In genomic region chr11:119054351-119055345, GRCm38 (mm10) we compare ENCODE assay signal across 9 mouse cellular contexts. TPM values are rescaled to one million over a fixed set of nuclear protein-coding genes. Genes with fewer than 3 reads are reported as not detected.
A peak's percentile ranks its signal among the peaks of the same experiment; 100 is the strongest.
DNase-seq lines count a peak whose midpoint lies in the region; ATAC-seq and TF ChIP-seq lines count a peak whose summit lies in the region.
"Had no signal": no experiment of that assay in that cellular context is flagged by ENCODE, and none has a peak within 500 bp of the region (broad histone marks: within the 10 kb centered on the region; RNA-seq: fewer than 3 reads in every experiment).

No protein-coding gene starts in this region.

- no peak for ATAC-seq in heart, embryonic 15.5 days (replicated peaks; ENCODE audit: insufficient number of reproducible peaks, insufficient read depth, low FRiP score, low read depth)

- 0 out of 2 replicates have a peak overlapping the region, but pooled peaks have one; percentile 85 for H3K9ac ChIP-seq in heart, embryonic 15.5 days
- H3K9ac ChIP-seq: liver, embryonic 13.5 days had no signal

- no peaks in the 10 kb centered on the region for H3K9me3 ChIP-seq in heart, embryonic 15.5 days (replicated peaks)
- H3K9me3 ChIP-seq: liver, embryonic 13.5 days had no signal

- H3K4me2 ChIP-seq in heart, embryonic 15.5 days: peak overlapping the region; percentile 97
- H3K4me2 ChIP-seq in myocyte (ENCODE audit: low read depth): peak overlapping the region; percentile 93

- H3K27me3 ChIP-seq in heart, embryonic 15.5 days: peaks cover 77% of the 10 kb centered on the region
- H3K27me3 ChIP-seq in myocyte (ENCODE audit: control insufficient read depth, insufficient read depth, insufficient read length): peaks cover 24% of the 10 kb centered on the region

- no peak overlapping the region for H3ac ChIP-seq in myocyte (ENCODE audit: control insufficient read depth, insufficient read length)

- no peak for TF ChIP-seq POLR2A in myocyte (IDR thresholded peaks at IDR 0.05; ENCODE audit: insufficient read length, low read depth)

- H3K27ac ChIP-seq in brown adipose tissue, adult 24 weeks (replicated peaks; ENCODE audit: low read depth, low read length): no peak overlapping the region
- no peak overlapping the region for H3K27ac ChIP-seq in heart, embryonic 15.5 days
- H3K27ac ChIP-seq: liver, embryonic 13.5 days had no signal

- DNase-seq in layer of hippocampus, postnatal 10 days (ENCODE audit: low spot score in 2 of 2): peak; percentile 56 to 57
- DNase-seq in layer of hippocampus, adult 8-10 months (ENCODE audit: low spot score in 2 of 2): no peak
- peak; percentile 42 to 66 for DNase-seq in kidney, postnatal 4 days
- no peak for DNase-seq in ovary, adult 18-20 months (ENCODE audit: low spot score)
- DNase-seq in gastrocnemius, postnatal 25 days: no peak
- DNase-seq: liver, embryonic 13.5 days had no signal

- H3K4me1 ChIP-seq in brown adipose tissue, adult 24 weeks (ENCODE audit: control insufficient read depth, insufficient read depth, insufficient read length, low read length): peaks cover 11% of the 10 kb centered on the region
- H3K4me1 ChIP-seq in heart, embryonic 15.5 days (replicated peaks): peaks cover 68% of the 10 kb centered on the region

- no peaks in the 10 kb centered on the region for H3K79me2 ChIP-seq in myocyte (ENCODE audit: control insufficient read depth, insufficient read depth)

- WGBS in heart, embryonic 15.5 days: 4% methylated on average over 47 of the region's 47 CpGs

- H3K36me3 ChIP-seq in heart, embryonic 15.5 days: no peaks in the 10 kb centered on the region
- H3K36me3 ChIP-seq in myocyte (ENCODE audit: control insufficient read depth, insufficient read depth): no peaks in the 10 kb centered on the region
- H3K36me3 ChIP-seq: liver, embryonic 13.5 days had no signal

- H3K4me3 ChIP-seq in brown adipose tissue, adult 24 weeks (ENCODE audit: insufficient read depth, low read depth, low read length): 0 out of 2 replicates have a peak overlapping the region, but pooled peaks have one; percentile 0
- H3K4me3 ChIP-seq in heart, embryonic 15.5 days: peak overlapping the region; percentile 67
- H3K4me3 ChIP-seq in myocyte: no peak overlapping the region

TF ChIP-seq in myocyte, 11 proteins besides CTCF, POLR2A, EP300 and RAD21:
- TF ChIP-seq E2F4 (IDR thresholded peaks at IDR 0.05; ENCODE audit: insufficient read depth) (no peak), TCF3 (IDR thresholded peaks at IDR 0.05; ENCODE audit: insufficient read length, low read depth) (no peak), USF1 (IDR thresholded peaks at IDR 0.05; ENCODE audit: low read depth) (no peak), MYOD1 (IDR thresholded peaks at IDR 0.05; ENCODE audit: control insufficient read depth in 1 of 3, insufficient read length in 2 of 3, low read depth in 2 of 3) (no peak), MYOG (IDR thresholded peaks at IDR 0.05; ENCODE audit: control insufficient read depth in 1 of 3, insufficient read depth in 1 of 3, insufficient read length in 2 of 3, low read depth in 2 of 3) (no peak), CEBPB (IDR thresholded peaks at IDR 0.05; ENCODE audit: insufficient read depth, poor library complexity, severe bottlenecking) (no peak), MAX (IDR thresholded peaks at IDR 0.05; ENCODE audit: low read depth) (no peak), SRF (IDR thresholded peaks at IDR 0.05; ENCODE audit: control insufficient read depth, insufficient read length, low read depth) (no peak), POLR2AphosphoS2 (IDR thresholded peaks at IDR 0.05; ENCODE audit: insufficient read length, low read depth) (no peak), TCF12 (IDR thresholded peaks at IDR 0.05; ENCODE audit: insufficient read depth, poor library complexity, severe bottlenecking) (no peak), REST (IDR thresholded peaks at IDR 0.05; ENCODE audit: insufficient read depth, insufficient read length) (no peak)

RNA-seq across cellular contexts. Expression of gene Cbx8, which starts 13.9 kb away (rescaled TPM):
- total RNA-seq in layer of hippocampus, postnatal 10 days (2021): 10 to 100 TPM; 12.4 to 13.1 TPM
- 10 to 100 TPM in 2 of 4 experiments, 1 to 10 TPM in 2; 6.9 to 11.9 (median 9.6) TPM for total RNA-seq in layer of hippocampus, adult 8-10 months (2022)
- 4.7 and 9.1 TPM in 2 replicates for polyA plus RNA-seq in brown adipose tissue, adult 24 weeks (2012; ENCODE audit: insufficient read depth, insufficient read length, missing spikeins)
- 7.5 and 9.5 TPM in 2 replicates for polyA plus RNA-seq in heart, embryonic 15.5 days (2015; fragmentation: Nextera tagmentation; extraction: Ambion mirVana)
- polyA plus RNA-seq in myocyte (2012; fragmentation: generic; extraction: Trizol): 4.9 TPM
- total RNA-seq in gastrocnemius, postnatal 25 days (2021): 1 to 10 TPM; 1.4 to 1.8 TPM

RNA-seq across cellular contexts. Expression of gene Cbx4, which starts 31.4 kb away (rescaled TPM):
- total RNA-seq in layer of hippocampus, postnatal 10 days (2021): 10 to 100 TPM; 49.2 to 51.2 TPM
- total RNA-seq in layer of hippocampus, adult 8-10 months (2022): 10 to 100 TPM; 40.7 to 47.2 (median 44.0) TPM
- 37.3 and 37.4 TPM in 2 replicates for polyA plus RNA-seq in brown adipose tissue, adult 24 weeks (2012; ENCODE audit: insufficient read depth, insufficient read length, missing spikeins)
- polyA plus RNA-seq in heart, embryonic 15.5 days (2015; fragmentation: Nextera tagmentation; extraction: Ambion mirVana): 9.3 and 11.6 TPM in 2 replicates
- polyA plus RNA-seq in myocyte (2012; fragmentation: generic; extraction: Trizol): 29.9 TPM
- 1 to 10 TPM; 2.4 to 3.5 TPM for total RNA-seq in gastrocnemius, postnatal 25 days (2021)

RNA-seq across cellular contexts. Expression of gene Cbx2, which starts 31.9 kb away (rescaled TPM):
- 1 to 10 TPM; 4.7 to 5.0 TPM for total RNA-seq in layer of hippocampus, postnatal 10 days (2021)
- 1 to 10 TPM; 1.7 to 3.9 (median 2.4) TPM for total RNA-seq in layer of hippocampus, adult 8-10 months (2022)
- polyA plus RNA-seq in brown adipose tissue, adult 24 weeks (2012; ENCODE audit: insufficient read depth, insufficient read length, missing spikeins): 0.91 and 1.1 TPM in 2 replicates
- polyA plus RNA-seq in heart, embryonic 15.5 days (2015; fragmentation: Nextera tagmentation; extraction: Ambion mirVana): 11.6 and 18.0 TPM in 2 replicates
- 10.2 TPM for polyA plus RNA-seq in myocyte (2012; fragmentation: generic; extraction: Trizol)
- total RNA-seq in gastrocnemius, postnatal 25 days (2021): 1 to 10 TPM in 1 of 2 experiments, under 1 TPM in 1; 0.69 to 1.4 TPM

Comparison
In these comparisons a context has a peak if more than half of its experiments do, and no peak if none do; other contexts are left out.
1. DNase-seq: peak in layer of hippocampus, postnatal 10 days (2 of 2) and kidney, postnatal 4 days (2 of 2); none in layer of hippocampus, adult 8-10 months (0 of 2), ovary, adult 18-20 months (single experiment) and gastrocnemius, postnatal 25 days (single experiment).
2. RNA of gene Cbx4, which starts 31.4 kb away (total RNA-seq): 49.2 to 51.2 TPM in layer of hippocampus, postnatal 10 days and 40.7 to 47.2 TPM in layer of hippocampus, adult 8-10 months; 2.4 to 3.5 TPM in gastrocnemius, postnatal 25 days; every median in the first group is over 4 times any median in the second.